Mouse (Mus musculus) testis, postnatal 10 days (tissue): ENCODE measurements at regions not wholly inside any gene's neighbourhood (a gene's known extent, or its start where the extent isn't known, plus 50 kb on each side); places are given as distances from the start of the nearest gene placed in this dataset.

Experiments used
- DNase-seq: peaks from one replicate; pipeline ENCODE4 v3.0.0; 2021; ENCODE audit warnings: low spot score

DNA sequence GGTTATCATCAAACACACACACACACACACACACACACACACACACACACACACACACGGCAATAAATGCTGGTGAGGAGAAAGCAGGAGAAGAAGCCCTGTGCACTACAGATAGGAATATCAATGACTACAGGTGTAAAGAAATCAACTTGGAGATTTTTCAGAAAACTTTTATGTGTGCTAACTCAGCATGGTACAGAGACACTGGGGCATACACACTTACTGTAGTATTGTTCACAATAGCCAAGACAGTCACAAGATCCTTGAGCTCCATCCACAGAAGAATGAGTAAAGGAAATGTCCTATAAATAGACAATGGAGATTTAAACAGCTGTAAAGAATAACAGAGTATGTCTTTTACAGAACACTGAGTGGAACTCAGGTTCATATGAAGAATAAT, 182.4 kb downstream of the Tm2d1 start:
- no peak for DNase-seq

GRCm38 (mm10) chr4:98190318-98190717, 192.8 kb downstream of the Tm2d1 start:
- DNase-seq: no peak

- no peak for DNase-seq
Measured at GRCm38 (mm10) chr4:98189894-98190293, 193.2 kb downstream of the Tm2d1 start.

GRCm38 (mm10) chr4:98188944-98189343, 194.2 kb downstream of the Tm2d1 start:
- no peak for DNase-seq

- no peak for DNase-seq
Measured at GRCm38 (mm10) chr4:98187038-98187437, 196.1 kb downstream of the Tm2d1 start.

- DNase-seq: peak; percentile 46
Measured at GRCm38 (mm10) chr4:98182053-98182355, 201.1 kb downstream of the Tm2d1 start.

GRCm38 (mm10) chr4:98181185-98182052, 201.7 kb downstream of the Tm2d1 start:
- DNase-seq: no peak

DNA sequence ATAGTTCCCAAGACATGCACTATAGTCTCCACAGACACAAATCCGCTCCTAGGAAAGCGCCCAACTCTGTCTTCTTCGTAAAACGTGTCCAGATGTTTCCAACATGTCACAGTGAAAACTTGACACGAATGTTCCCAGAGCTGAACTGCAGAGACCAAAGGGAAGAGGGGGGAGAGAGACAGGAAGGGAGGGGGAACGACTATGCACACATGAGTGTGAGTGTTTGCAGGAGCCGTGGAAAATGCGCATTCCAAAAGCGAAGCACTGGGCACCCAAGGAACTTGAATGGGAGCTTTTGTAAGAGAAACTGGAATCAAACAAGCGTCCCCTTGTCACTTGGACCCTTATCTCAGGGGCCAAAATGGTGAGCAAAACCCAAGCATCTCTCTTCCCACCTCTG, 202.8 kb downstream of the Tm2d1 start:
- no peak for DNase-seq
